Mouse (Mus musculus): Measurements from ENCODE around the gene Tmem139. TPM values are rescaled to one million over a fixed set of nuclear protein-coding genes. Genes with fewer than 3 reads are reported as not detected.

Tmem139 gene
- polyA plus RNA-seq, 1 experiment from 2014 or later = 29.7 TPM

GRCm38 (mm10) chr6:42231191-42231590 is 30.6 kb upstream of the Tmem139 start:
- H3K27me3 ChIP-seq (replicated peaks; ENCODE audit: control insufficient read depth, insufficient read depth, low read length) = no peaks in the 10 kb centered on the region
- H3K9ac ChIP-seq (ENCODE audit: low read depth, low read length) = no peak overlapping the region
- no peaks in the 10 kb centered on the region for H3K4me1 ChIP-seq (replicated peaks; ENCODE audit: control insufficient read depth, insufficient read depth, low read length)
- no peak overlapping the region for H3K4me3 ChIP-seq (ENCODE audit: low read depth, low read length)
- no peak overlapping the region for H3K4me2 ChIP-seq (replicated peaks; ENCODE audit: low read depth)
- no peaks in the 10 kb centered on the region for H3K9me3 ChIP-seq (ENCODE audit: control insufficient read depth)
- H3K36me3 ChIP-seq (ENCODE audit: control insufficient read depth, insufficient read depth) = no peaks in the 10 kb centered on the region
- no peak for ATAC-seq
- TF ChIP-seq CTCF (IDR thresholded peaks at IDR 0.05; ENCODE audit: low read depth) = no peak
- no peak overlapping the region for H3K27ac ChIP-seq (ENCODE audit: low read depth, low read length)
- WGBS = 85% methylated on average over 3 of the region's 3 CpGs

DNA sequence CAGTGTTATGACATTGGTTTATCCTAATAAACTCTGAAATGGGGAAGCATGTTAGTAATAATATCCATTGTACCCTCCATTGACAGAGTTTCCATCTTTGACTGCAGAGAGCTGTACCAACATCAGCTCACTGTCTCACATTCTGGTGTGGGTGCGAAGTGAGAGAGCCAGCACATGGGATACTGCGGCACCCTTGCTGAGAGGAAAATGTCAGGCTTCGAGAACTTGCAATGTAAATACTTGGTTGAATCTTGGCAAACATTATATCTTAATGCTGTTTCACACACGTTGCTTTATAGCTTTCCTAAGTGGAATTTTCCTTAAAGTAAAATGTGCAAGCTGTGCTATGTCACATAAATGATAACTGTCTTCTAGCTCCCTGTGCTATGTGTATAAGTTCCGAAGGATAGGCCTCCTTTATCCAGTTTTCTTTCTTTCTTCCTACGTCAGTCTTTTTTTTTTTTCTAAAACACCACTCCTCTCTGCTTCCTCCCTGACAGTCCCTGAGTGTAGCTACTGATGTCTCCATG is 24.4 kb upstream of the Tmem139 start:
- WGBS = 54% methylated on average over 6 of the region's 6 CpGs
- Histone ChIP-seq H3K36me3 (ENCODE audit: control insufficient read depth, insufficient read depth) (no peaks in the 10 kb centered on the region), H3K4me2 (replicated peaks; ENCODE audit: low read depth) (no peak overlapping the region), H3K9ac (ENCODE audit: low read depth, low read length) (no peak overlapping the region), H3K4me3 (ENCODE audit: low read depth, low read length) (no peak overlapping the region), H3K27me3 (replicated peaks; ENCODE audit: control insufficient read depth, insufficient read depth, low read length) (no peaks in the 10 kb centered on the region), H3K27ac (ENCODE audit: low read depth, low read length) (no peak overlapping the region), H3K9me3 (ENCODE audit: control insufficient read depth) (no peaks in the 10 kb centered on the region), H3K4me1 (replicated peaks; ENCODE audit: control insufficient read depth, insufficient read depth, low read length) (no peaks in the 10 kb centered on the region; the same call in 1 of the 2 replicates)
- no peak for TF ChIP-seq CTCF (IDR thresholded peaks at IDR 0.05; ENCODE audit: low read depth)
- ATAC-seq = no peak

DNA sequence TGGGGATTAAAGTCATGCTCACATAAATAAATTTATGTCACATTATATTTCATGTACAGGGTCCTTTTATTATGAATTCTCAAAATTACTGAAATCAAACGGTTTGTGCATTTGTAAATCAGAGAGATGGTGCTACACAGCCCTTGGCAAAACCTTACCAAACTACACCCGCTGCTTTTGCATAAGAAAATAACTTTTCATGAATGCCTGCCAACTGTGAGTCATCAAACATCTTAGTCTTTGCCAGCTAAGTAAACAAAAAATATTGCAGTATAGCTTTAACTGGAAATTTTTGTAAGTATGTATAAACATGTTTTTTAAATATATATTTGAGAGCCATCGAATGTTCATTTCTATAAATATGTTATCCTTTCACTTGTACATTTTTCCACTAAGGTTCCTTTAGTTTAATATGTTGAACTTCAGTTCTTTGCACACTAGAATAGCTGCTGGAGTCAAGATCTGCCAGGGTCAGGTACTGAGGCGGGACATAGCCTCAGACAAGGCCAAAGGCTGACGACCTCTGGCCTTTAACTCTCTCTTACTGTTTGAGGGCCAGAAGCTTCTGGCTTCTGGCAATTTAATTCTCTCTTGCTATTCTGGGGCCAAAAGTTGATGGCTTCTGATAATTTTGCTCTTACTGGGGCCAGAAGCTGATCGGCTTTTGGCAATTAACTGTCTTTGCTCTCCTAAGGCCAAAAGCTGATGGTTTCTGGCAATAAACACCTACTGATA is 20.3 kb upstream of the Tmem139 start:
- no peak overlapping the region for H3K9ac ChIP-seq (ENCODE audit: low read depth, low read length)
- H3K4me1 ChIP-seq (replicated peaks; ENCODE audit: control insufficient read depth, insufficient read depth, low read length) = peaks cover 2% of the 10 kb centered on the region; the same call in 1 of the 2 replicates
- no peak overlapping the region for H3K4me3 ChIP-seq (ENCODE audit: low read depth, low read length)
- no peak for TF ChIP-seq CTCF (IDR thresholded peaks at IDR 0.05; ENCODE audit: low read depth)
- no peak overlapping the region for H3K4me2 ChIP-seq (replicated peaks; ENCODE audit: low read depth)
- H3K9me3 ChIP-seq (ENCODE audit: control insufficient read depth) = no peaks in the 10 kb centered on the region
- no peaks in the 10 kb centered on the region for H3K36me3 ChIP-seq (ENCODE audit: control insufficient read depth, insufficient read depth)
- WGBS = 72% methylated on average over 6 of the region's 6 CpGs
- no peak for ATAC-seq
- no peaks in the 10 kb centered on the region for H3K27me3 ChIP-seq (replicated peaks; ENCODE audit: control insufficient read depth, insufficient read depth, low read length)
- no peak overlapping the region for H3K27ac ChIP-seq (ENCODE audit: low read depth, low read length)

- no peak for TF ChIP-seq CTCF (IDR thresholded peaks at IDR 0.05; ENCODE audit: low read depth)
- Histone ChIP-seq H3K36me3 (ENCODE audit: control insufficient read depth, insufficient read depth) (no peaks in the 10 kb centered on the region), H3K4me2 (replicated peaks; ENCODE audit: low read depth) (peak within 1 kb of the TSS; percentile 79), H3K27ac (ENCODE audit: low read depth, low read length) (no peak within 1 kb of the TSS), H3K9ac (ENCODE audit: low read depth, low read length) (peak within 1 kb of the TSS; percentile 49; the same call in 1 of the 2 replicates), H3K4me1 (replicated peaks; ENCODE audit: control insufficient read depth, insufficient read depth, low read length) (peaks cover 2% of the 10 kb centered on the region; the same call in 1 of the 2 replicates), H3K4me3 (ENCODE audit: low read depth, low read length) (peak within 1 kb of the TSS; percentile 43), H3K9me3 (ENCODE audit: control insufficient read depth) (no peaks in the 10 kb centered on the region), H3K27me3 (replicated peaks; ENCODE audit: control insufficient read depth, insufficient read depth, low read length) (no peaks in the 10 kb centered on the region)
- peak; percentile 100 for ATAC-seq
- 3% methylated on average over 28 of the region's 28 CpGs for WGBS
Observed at GRCm38 (mm10) chr6:42245711-42246353, 15.9 kb upstream of the Tmem139 start, which contains the start of gene Gstk1. TSS of gene Gstk1 (plus strand) at chr6:42245935.

- TF ChIP-seq CTCF (IDR thresholded peaks at IDR 0.05; ENCODE audit: low read depth) = no peak
- H3K27ac ChIP-seq (ENCODE audit: low read depth, low read length) = no peak overlapping the region
- WGBS = 28% methylated on average over 8 of the region's 8 CpGs
- no peak for ATAC-seq
- H3K9ac ChIP-seq (ENCODE audit: low read depth, low read length) = no peak overlapping the region
- 0 out of 2 replicates have a peak, but pooled peaks cover 2% of the 10 kb centered on the region for H3K4me1 ChIP-seq (replicated peaks; ENCODE audit: control insufficient read depth, insufficient read depth, low read length)
- H3K36me3 ChIP-seq (ENCODE audit: control insufficient read depth, insufficient read depth) = no peaks in the 10 kb centered on the region
- no peak overlapping the region for H3K4me3 ChIP-seq (ENCODE audit: low read depth, low read length)
- no peaks in the 10 kb centered on the region for H3K27me3 ChIP-seq (replicated peaks; ENCODE audit: control insufficient read depth, insufficient read depth, low read length)
- H3K4me2 ChIP-seq (replicated peaks; ENCODE audit: low read depth) = peak overlapping the region; percentile 30
- no peaks in the 10 kb centered on the region for H3K9me3 ChIP-seq (ENCODE audit: control insufficient read depth)
Observed at GRCm38 (mm10) chr6:42247173-42247572, 14.6 kb upstream of the Tmem139 start.

DNA sequence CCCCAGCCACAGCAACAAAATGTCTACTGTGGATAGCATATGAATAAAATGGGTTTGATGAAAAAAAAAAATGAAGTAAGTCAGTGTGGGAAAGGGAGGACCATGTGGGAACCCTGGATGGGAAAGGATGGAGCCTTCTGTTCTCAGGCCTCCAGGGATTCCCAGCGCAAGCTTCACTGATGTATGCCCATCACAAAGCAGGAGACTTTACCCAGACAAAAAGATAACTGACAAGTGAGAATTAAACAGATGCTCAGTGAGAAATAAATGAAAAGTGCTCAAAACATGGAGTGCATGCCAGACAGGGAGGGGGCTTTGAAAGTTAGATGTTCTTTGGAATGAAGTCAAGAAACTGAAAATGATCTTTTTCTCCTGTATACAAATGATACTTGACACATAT is 13.8 kb upstream of the Tmem139 start:
- H3K27ac ChIP-seq (ENCODE audit: low read depth, low read length) = no peak overlapping the region
- H3K36me3 ChIP-seq (ENCODE audit: control insufficient read depth, insufficient read depth) = no peaks in the 10 kb centered on the region
- 92% methylated on average over 1 of the region's 1 CpGs for WGBS
- H3K4me1 ChIP-seq (replicated peaks; ENCODE audit: control insufficient read depth, insufficient read depth, low read length) = 0 out of 2 replicates have a peak, but pooled peaks cover 2% of the 10 kb centered on the region
- no peak overlapping the region for H3K4me3 ChIP-seq (ENCODE audit: low read depth, low read length)
- no peaks in the 10 kb centered on the region for H3K9me3 ChIP-seq (ENCODE audit: control insufficient read depth)
- no peaks in the 10 kb centered on the region for H3K27me3 ChIP-seq (replicated peaks; ENCODE audit: control insufficient read depth, insufficient read depth, low read length)
- no peak overlapping the region for H3K4me2 ChIP-seq (replicated peaks; ENCODE audit: low read depth)
- no peak for TF ChIP-seq CTCF (IDR thresholded peaks at IDR 0.05; ENCODE audit: low read depth)
- ATAC-seq = no peak
- H3K9ac ChIP-seq (ENCODE audit: low read depth, low read length) = no peak overlapping the region
